Comparison of ENCODE assay signal across 16 mouse cellular contexts in the genomic region with DNA sequence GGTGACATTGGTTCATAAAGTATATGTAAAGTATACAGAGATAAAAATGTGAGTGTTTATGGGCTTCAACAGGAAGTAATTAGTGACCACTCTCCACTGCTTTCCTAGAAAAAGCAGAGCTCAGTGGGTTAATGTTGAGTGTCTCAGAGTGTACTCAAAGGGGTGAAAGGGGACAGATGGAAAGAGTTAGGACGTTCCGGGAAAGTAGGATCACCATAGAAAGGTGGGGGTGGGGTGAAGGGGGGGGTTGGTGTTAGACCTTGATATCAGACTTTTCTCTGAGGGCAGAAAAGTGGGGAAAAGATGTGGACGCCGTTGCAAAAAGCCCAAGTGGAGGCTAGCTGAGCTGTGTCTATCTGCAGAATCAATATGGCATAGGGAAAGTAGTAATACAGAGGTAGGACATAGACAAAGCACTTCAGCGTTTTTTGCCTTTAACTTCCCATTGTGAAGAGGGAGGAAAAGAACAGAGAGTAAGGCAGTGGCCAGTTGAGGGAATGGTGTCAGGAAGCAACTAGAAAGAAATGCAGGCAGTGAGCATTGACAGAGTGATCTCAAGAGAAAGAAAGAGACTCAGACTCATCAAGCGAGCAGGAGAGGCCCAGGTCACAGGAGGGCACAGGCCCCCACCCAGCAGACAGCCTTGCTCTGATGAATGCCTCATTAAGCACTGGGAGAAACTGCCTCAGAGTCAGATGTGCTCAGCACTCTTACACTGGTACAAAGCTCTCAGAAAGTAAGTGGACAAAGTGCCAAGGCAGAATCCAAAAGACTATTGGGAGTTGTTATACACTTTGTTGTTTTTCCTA. TPM values are rescaled to one million over a fixed set of nuclear protein-coding genes. Genes with fewer than 3 reads are reported as not detected.
A peak's percentile ranks its signal among the peaks of the same experiment; 100 is the strongest.
DNase-seq lines count a peak whose midpoint lies in the region; ATAC-seq and TF ChIP-seq lines count a peak whose summit lies in the region.
"Had no signal": no experiment of that assay in that cellular context is flagged by ENCODE, and none has a peak within 500 bp of the region (broad histone marks: within the 10 kb centered on the region; RNA-seq: fewer than 3 reads in every experiment).

No protein-coding gene starts in this region.

- H3K4me2 ChIP-seq in forebrain, embryonic 14.5 days (ENCODE audit: low read length): no peak overlapping the region
- no peak overlapping the region for H3K4me2 ChIP-seq in kidney, embryonic 16.5 days (replicated peaks; ENCODE audit: low read depth, low read length)
- no peak overlapping the region; the same call in 1 of the 2 replicates for H3K4me2 ChIP-seq in embryonic facial prominence, embryonic 11.5 days (ENCODE audit: low read depth, low read length)
- H3K4me2 ChIP-seq in myocyte (ENCODE audit: low read depth): peak overlapping the region; percentile 39
- H3K4me2 ChIP-seq in intestine, embryonic 16.5 days (ENCODE audit: low read depth, low read length): no peak overlapping the region
- H3K4me2 ChIP-seq: heart, embryonic 11.5 days; liver, embryonic 13.5 days had no signal

- H3K9ac ChIP-seq in forebrain, embryonic 14.5 days (ENCODE audit: low read length): no peak overlapping the region
- H3K9ac ChIP-seq in kidney, embryonic 16.5 days (replicated peaks; ENCODE audit: low read length): no peak overlapping the region
- H3K9ac ChIP-seq in embryonic facial prominence, embryonic 11.5 days (replicated peaks; ENCODE audit: low read length): no peak overlapping the region; the same call in 1 of the 2 replicates
- H3K9ac ChIP-seq in intestine, embryonic 16.5 days (ENCODE audit: low read depth, low read length): no peak overlapping the region
- H3K9ac ChIP-seq: liver, embryonic 13.5 days had no signal

- H3K9me3 ChIP-seq in forebrain, embryonic 10.5 days: no peaks in the 10 kb centered on the region
- no peaks in the 10 kb centered on the region for H3K9me3 ChIP-seq in forebrain, embryonic 14.5 days (replicated peaks; ENCODE audit: control insufficient read depth, low read length)
- no peaks in the 10 kb centered on the region for H3K9me3 ChIP-seq in kidney, embryonic 16.5 days (ENCODE audit: low read length)
- no peaks in the 10 kb centered on the region for H3K9me3 ChIP-seq in embryonic facial prominence, embryonic 11.5 days (replicated peaks; ENCODE audit: control insufficient read depth, low read length)
- no peaks in the 10 kb centered on the region for H3K9me3 ChIP-seq in intestine, embryonic 16.5 days (ENCODE audit: control insufficient read depth, low read length)
- H3K9me3 ChIP-seq: liver, embryonic 13.5 days had no signal

- no peak overlapping the region for H3ac ChIP-seq in myocyte (ENCODE audit: control insufficient read depth, insufficient read length)

- H3K27ac ChIP-seq in forebrain, embryonic 10.5 days: peak overlapping the region; percentile 76
- H3K27ac ChIP-seq in forebrain, embryonic 14.5 days (ENCODE audit: low read depth, low read length): no peak overlapping the region
- no peak overlapping the region for H3K27ac ChIP-seq in kidney, embryonic 16.5 days (ENCODE audit: low read length)
- 0 out of 2 replicates have a peak overlapping the region, but pooled peaks have one; percentile 35 for H3K27ac ChIP-seq in embryonic facial prominence, embryonic 11.5 days (replicated peaks; ENCODE audit: low read depth, low read length)
- no peak overlapping the region for H3K27ac ChIP-seq in intestine, embryonic 16.5 days (ENCODE audit: low read length)
- H3K27ac ChIP-seq: liver, embryonic 13.5 days had no signal

- DNase-seq in forebrain, embryonic 10.5 days (ENCODE audit: extremely low spot score, low spot score): no peak
- DNase-seq in forebrain, embryonic 14.5 days (ENCODE audit: low spot score): no peak
- no peak for DNase-seq in kidney, postnatal 10 days
- peak; percentile 83 for DNase-seq in embryonic facial prominence, embryonic 11.5 days (ENCODE audit: low spot score)
- DNase-seq in cerebellum, postnatal 36 days: no peak
- DNase-seq: adrenal gland, adult 8-10 months; cerebellum, postnatal 14 days; kidney, postnatal 25 days; liver, embryonic 13.5 days; lung, postnatal 4 days; thymus, postnatal 4 days had no signal

- H3K27me3 ChIP-seq in forebrain, embryonic 10.5 days (ENCODE audit: poor library complexity, severe bottlenecking): no peaks in the 10 kb centered on the region
- H3K27me3 ChIP-seq in forebrain, embryonic 14.5 days (replicated peaks; ENCODE audit: control insufficient read depth, insufficient read depth, low read length): no peaks in the 10 kb centered on the region
- no peaks in the 10 kb centered on the region for H3K27me3 ChIP-seq in kidney, embryonic 16.5 days (ENCODE audit: insufficient read depth, low read length)
- H3K27me3 ChIP-seq in embryonic facial prominence, embryonic 11.5 days (ENCODE audit: control insufficient read depth, insufficient read depth, low read length): no peaks in the 10 kb centered on the region
- no peaks in the 10 kb centered on the region for H3K27me3 ChIP-seq in myocyte (ENCODE audit: control insufficient read depth, insufficient read depth, insufficient read length)
- no peaks in the 10 kb centered on the region for H3K27me3 ChIP-seq in intestine, embryonic 16.5 days (replicated peaks; ENCODE audit: control insufficient read depth, insufficient read depth, low read length)
- H3K27me3 ChIP-seq: liver, embryonic 13.5 days had no signal

- peaks cover 20% of the 10 kb centered on the region for H3K4me1 ChIP-seq in forebrain, embryonic 10.5 days
- no peaks in the 10 kb centered on the region for H3K4me1 ChIP-seq in forebrain, embryonic 14.5 days (ENCODE audit: control insufficient read depth, insufficient read depth, low read length)
- peaks cover 5% of the 10 kb centered on the region for H3K4me1 ChIP-seq in kidney, embryonic 16.5 days (ENCODE audit: insufficient read depth, low read length)
- H3K4me1 ChIP-seq in embryonic facial prominence, embryonic 11.5 days (ENCODE audit: control insufficient read depth, insufficient read depth, low read length): peaks cover 3% of the 10 kb centered on the region; the same call in 1 of the 2 replicates
- no peaks in the 10 kb centered on the region for H3K4me1 ChIP-seq in intestine, embryonic 16.5 days (ENCODE audit: control insufficient read depth, insufficient read depth, low read length)
- H3K4me1 ChIP-seq: liver, embryonic 13.5 days had no signal

- H3K4me3 ChIP-seq in forebrain, embryonic 10.5 days: no peak overlapping the region
- H3K4me3 ChIP-seq in forebrain, embryonic 14.5 days (ENCODE audit: low read depth, low read length): no peak overlapping the region
- H3K4me3 ChIP-seq in kidney, embryonic 16.5 days (ENCODE audit: low read length): no peak overlapping the region
- no peak overlapping the region for H3K4me3 ChIP-seq in embryonic facial prominence, embryonic 11.5 days (ENCODE audit: low read depth, low read length)
- no peak overlapping the region for H3K4me3 ChIP-seq in myocyte
- no peak overlapping the region for H3K4me3 ChIP-seq in intestine, embryonic 16.5 days (ENCODE audit: low read length)
- H3K4me3 ChIP-seq: liver, embryonic 13.5 days had no signal

- H3K36me3 ChIP-seq in forebrain, embryonic 10.5 days (replicated peaks): no peaks in the 10 kb centered on the region
- H3K36me3 ChIP-seq in forebrain, embryonic 14.5 days (ENCODE audit: control insufficient read depth, insufficient read depth, low read length): no peaks in the 10 kb centered on the region
- H3K36me3 ChIP-seq in kidney, embryonic 16.5 days (ENCODE audit: insufficient read depth, low read length): no peaks in the 10 kb centered on the region
- no peaks in the 10 kb centered on the region for H3K36me3 ChIP-seq in embryonic facial prominence, embryonic 11.5 days (replicated peaks; ENCODE audit: control insufficient read depth, insufficient read depth, low read depth, low read length)
- no peaks in the 10 kb centered on the region for H3K36me3 ChIP-seq in myocyte (ENCODE audit: control insufficient read depth, insufficient read depth)
- H3K36me3 ChIP-seq in intestine, embryonic 16.5 days (ENCODE audit: control insufficient read depth, insufficient read depth, low read length): no peaks in the 10 kb centered on the region
- H3K36me3 ChIP-seq: liver, embryonic 13.5 days had no signal

- no peaks in the 10 kb centered on the region for H3K79me2 ChIP-seq in myocyte (ENCODE audit: control insufficient read depth, insufficient read depth)

- 41% methylated on average over 6 of the region's 6 CpGs for WGBS in forebrain, embryonic 10.5 days
- 56% methylated on average over 6 of the region's 6 CpGs for WGBS in forebrain, embryonic 14.5 days
- WGBS in kidney, embryonic 16.5 days: 25% methylated on average over 6 of the region's 6 CpGs
- WGBS in embryonic facial prominence, embryonic 11.5 days: 7% methylated on average over 6 of the region's 6 CpGs
- 48% methylated on average over 6 of the region's 6 CpGs for WGBS in intestine, embryonic 16.5 days

- no peak for ATAC-seq in forebrain, embryonic 14.5 days
- peak; percentile 92 for ATAC-seq in kidney, embryonic 16.5 days (ENCODE audit: low FRiP score, low TSS enrichment)
- peak; percentile 52; the same call in 1 of the 2 replicates for ATAC-seq in embryonic facial prominence, embryonic 11.5 days (replicated peaks; ENCODE audit: insufficient number of reproducible peaks, low FRiP score, low TSS enrichment, low read depth)
- no peak for ATAC-seq in intestine, embryonic 16.5 days
- ATAC-seq: hindbrain, embryonic 16.5 days had no signal

- no peak for TF ChIP-seq POLR2A in myocyte (IDR thresholded peaks at IDR 0.05; ENCODE audit: insufficient read length, low read depth)

TF ChIP-seq in myocyte, 11 proteins besides CTCF, POLR2A, EP300 and RAD21:
- TF ChIP-seq MYOD1 (IDR thresholded peaks at IDR 0.05; ENCODE audit: control insufficient read depth in 1 of 3, insufficient read length in 2 of 3, low read depth in 2 of 3) (no peak), TCF12 (IDR thresholded peaks at IDR 0.05; ENCODE audit: insufficient read depth, poor library complexity, severe bottlenecking) (no peak), MAX (IDR thresholded peaks at IDR 0.05; ENCODE audit: low read depth) (no peak)

RNA-seq across cellular contexts. Expression of gene Fgf7, which starts 18.5 kb away (rescaled TPM):
- 0.06 TPM in 1 of 2 replicates, not detected in the other for polyA plus RNA-seq in forebrain, embryonic 10.5 days (2016; fragmentation: Nextera tagmentation; extraction: Ambion mirVana)
- polyA plus RNA-seq in forebrain, embryonic 14.5 days (2014; fragmentation: Nextera tagmentation; extraction: Ambion mirVana): 0.53 and 0.62 TPM in 2 replicates
- polyA plus RNA-seq in kidney, embryonic 16.5 days (2015; fragmentation: Nextera tagmentation; extraction: Ambion mirVana): 1.4 and 1.7 TPM in 2 replicates
- polyA plus RNA-seq in embryonic facial prominence, embryonic 11.5 days (2014; fragmentation: Nextera tagmentation; extraction: Ambion mirVana): 1.4 and 1.9 TPM in 2 replicates
- polyA plus RNA-seq in myocyte (2012; fragmentation: generic; extraction: Trizol): 2.4 TPM
- 0.31 and 0.33 TPM in 2 replicates for polyA plus RNA-seq in intestine, embryonic 16.5 days (2015; fragmentation: Nextera tagmentation; extraction: Ambion mirVana)

Comparison
In these comparisons a context has a peak if more than half of its experiments do, and no peak if none do; other contexts are left out.
1. H3K27ac ChIP-seq: peak in forebrain, embryonic 10.5 days (single experiment) and embryonic facial prominence, embryonic 11.5 days (single experiment); none in forebrain, embryonic 14.5 days (single experiment), kidney, embryonic 16.5 days (single experiment) and intestine, embryonic 16.5 days (single experiment).
2. ATAC-seq: peak in kidney, embryonic 16.5 days (single experiment) and embryonic facial prominence, embryonic 11.5 days (single experiment); none in forebrain, embryonic 14.5 days (single experiment) and intestine, embryonic 16.5 days (single experiment).